Mouse (Mus musculus) C2C12 (cell line): ENCODE measurements around the gene Gimap5.

Experiments used
- CTCF ChIP-seq: IDR thresholded peaks from one replicate; pipeline ENCODE4 v1.5.1; 2011; ENCODE audit not compliant: control insufficient read depth, insufficient read depth, insufficient read length
- MAX ChIP-seq: IDR thresholded peaks from one replicate; pipeline ENCODE4 v1.6.1; 2011; ENCODE audit warnings: mild to moderate bottlenecking, control low read depth
- MYOD1 ChIP-seq: IDR thresholded peaks from one replicate; pipeline ENCODE4 v1.6.1; 2011; ENCODE audit warnings: low read depth; ENCODE audit not compliant: control insufficient read depth, insufficient read length
- MYOG ChIP-seq: IDR thresholded peaks from one replicate; pipeline ENCODE4 v1.6.1; 2011; ENCODE audit not compliant: control insufficient read depth, insufficient read length; ENCODE audit errors: extremely low read depth
- USF1 ChIP-seq: IDR thresholded peaks from one replicate; pipeline ENCODE4 v1.6.1; 2011; ENCODE audit warnings: low read depth, mild to moderate bottlenecking, control low read depth, moderate library complexity

GRCm38 (mm10) chr6:48741711-48742206 is 4.2 kb upstream of the Gimap5 start:
- TF ChIP-seq CTCF = no peak
- no peak for TF ChIP-seq MYOD1
- no peak for TF ChIP-seq MAX
- TF ChIP-seq USF1 = no peak
- no peak for TF ChIP-seq MYOG
